Mouse (Mus musculus): ENCODE results near the gene BC052040.

BC052040 gene

GRCm38 (mm10) chr2:115601280-115601679, 19.8 kb downstream of the BC052040 start:
- no peak for DNase-seq (ENCODE audit: low spot score)

DNA sequence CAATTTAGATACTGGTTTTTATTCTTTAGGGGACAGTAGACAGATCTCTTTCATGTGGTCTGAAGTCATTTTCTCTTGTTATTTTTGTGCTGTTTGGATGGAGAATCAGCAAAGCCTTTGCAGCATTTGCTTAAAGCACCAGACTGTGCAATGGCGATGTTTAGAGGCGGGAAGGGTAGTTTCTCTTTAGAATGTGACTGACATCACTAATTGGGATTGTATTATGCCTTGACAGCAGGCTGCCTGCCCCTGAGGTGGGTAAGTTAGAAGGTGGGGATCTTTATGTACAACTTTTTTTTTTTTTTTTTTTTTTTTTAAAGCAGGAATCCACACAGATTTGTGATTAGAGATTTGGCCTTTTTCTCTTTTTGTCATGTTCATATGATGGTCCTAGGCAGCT, 20.6 kb downstream of the BC052040 start:
- DNase-seq (ENCODE audit: low spot score) = no peak

GRCm38 (mm10) chr2:115604132-115604531, 22.6 kb downstream of the BC052040 start:
- DNase-seq (ENCODE audit: low spot score) = no peak

GRCm38 (mm10) chr2:115605829-115606336, 24.4 kb downstream of the BC052040 start:
- DNase-seq (ENCODE audit: low spot score) = no peak

DNA sequence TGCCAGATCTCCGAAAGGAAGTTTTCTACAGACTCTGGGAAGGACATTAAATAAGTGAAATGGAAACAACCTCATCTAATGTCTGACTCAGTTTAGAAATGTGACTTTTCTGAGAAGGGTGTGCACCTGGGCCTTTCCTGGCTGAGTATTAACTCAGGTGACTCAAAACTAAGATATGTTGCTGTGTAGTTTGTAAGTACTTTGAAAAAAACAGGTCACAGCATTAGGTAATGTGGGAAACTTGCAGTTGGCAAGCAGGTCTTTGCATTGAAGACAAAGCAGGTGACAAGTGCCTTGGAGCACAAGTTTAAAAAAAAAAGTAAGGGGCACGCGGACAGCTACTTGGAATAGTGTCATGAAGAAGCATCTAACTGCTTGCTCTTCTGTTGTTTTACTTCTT, 27.5 kb downstream of the BC052040 start:
- DNase-seq (ENCODE audit: low spot score) = no peak

DNA sequence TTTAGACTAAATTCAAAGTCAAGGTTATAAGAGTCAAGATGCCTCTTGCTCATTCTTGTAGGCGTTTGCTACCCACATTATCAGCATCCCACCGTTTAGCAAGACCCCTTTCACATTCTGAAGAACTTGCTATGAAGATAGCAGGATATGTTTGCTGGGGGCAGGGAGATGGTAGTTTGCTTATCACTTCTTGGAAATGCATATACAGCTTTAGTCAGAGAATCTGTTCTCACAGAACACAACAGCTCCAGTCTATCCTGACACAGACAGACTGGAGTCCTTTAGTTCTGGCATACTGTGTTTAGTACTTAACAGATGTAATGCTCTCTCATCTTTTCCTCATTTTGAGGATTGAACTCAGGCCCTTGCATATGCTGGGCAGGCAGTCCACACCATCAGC, 28.6 kb downstream of the BC052040 start:
- DNase-seq (ENCODE audit: low spot score) = no peak

GRCm38 (mm10) chr2:115610503-115610902, 29.0 kb downstream of the BC052040 start:
- DNase-seq (ENCODE audit: low spot score) = no peak

GRCm38 (mm10) chr2:115613830-115614520, 32.5 kb downstream of the BC052040 start:
- DNase-seq (ENCODE audit: low spot score) = no peak

DNA sequence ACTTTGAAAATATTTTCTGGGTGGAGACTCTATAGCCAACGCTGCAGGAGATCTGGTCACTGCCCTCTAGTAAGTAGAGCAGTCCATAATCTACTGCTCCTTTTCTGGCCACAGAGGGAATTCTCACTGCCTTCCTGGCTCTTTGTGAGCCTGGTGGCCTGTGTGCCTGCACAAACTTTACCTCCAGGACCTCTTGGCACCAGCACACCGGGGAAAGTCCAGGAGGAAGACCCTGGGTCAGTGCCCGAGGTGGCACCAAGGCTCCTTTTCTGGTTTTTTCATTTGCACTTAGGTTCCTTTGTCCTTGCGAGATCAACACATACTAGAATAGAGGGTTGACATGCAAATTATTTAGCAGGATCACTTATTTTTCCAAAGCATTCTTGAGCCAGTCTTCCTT, 47.0 kb downstream of the BC052040 start:
- DNase-seq (ENCODE audit: low spot score) = no peak

DNA sequence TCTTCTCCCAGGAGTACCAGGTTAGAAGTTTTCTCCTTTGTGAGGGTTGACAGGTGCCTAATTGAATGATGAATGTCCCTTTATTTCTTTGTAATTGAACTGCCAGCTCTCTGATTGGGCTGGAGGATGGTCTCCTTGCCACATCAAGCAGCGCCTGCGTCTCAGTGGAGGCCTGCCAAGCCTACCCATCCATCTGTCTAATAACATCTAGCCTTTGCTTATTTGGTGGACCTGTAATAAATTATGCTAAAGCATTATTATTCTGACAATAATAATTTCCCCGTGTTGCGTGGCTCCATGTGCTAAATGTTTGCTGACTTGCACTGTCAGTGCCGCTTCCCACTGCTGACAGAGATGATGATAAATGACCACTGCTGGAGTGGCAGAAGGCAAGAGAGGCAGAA, 49.5 kb downstream of the BC052040 start:
- DNase-seq (ENCODE audit: low spot score) = no peak

- no peak for DNase-seq (ENCODE audit: low spot score)
These were observed 50.3 kb downstream of the BC052040 start for GRCm38 (mm10) chr2:115631826-115632225.

- DNase-seq (ENCODE audit: low spot score) = no peak
These were observed 68.7 kb downstream of the BC052040 start for GRCm38 (mm10) chr2:115650203-115650602.

DNA sequence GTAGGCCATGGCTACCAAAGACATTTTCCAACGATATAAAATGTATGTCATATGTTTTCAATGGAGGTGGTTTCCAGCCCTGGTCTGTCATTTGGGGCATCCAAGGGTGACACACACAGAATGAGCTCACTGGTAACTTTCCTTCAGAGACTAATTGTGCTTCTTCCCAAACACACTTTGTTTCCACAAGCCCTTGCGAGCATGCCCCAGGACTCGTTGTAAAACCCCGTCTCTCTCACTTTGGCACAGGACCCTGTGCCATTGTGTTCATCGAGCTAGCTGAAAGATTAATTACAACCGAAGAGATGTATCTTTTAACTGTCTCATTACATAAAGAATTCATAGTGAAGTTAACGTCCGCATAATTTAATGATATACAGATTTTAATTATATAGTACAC, 78.2 kb downstream of the BC052040 start:
- no peak for DNase-seq (ENCODE audit: low spot score)

- no peak for DNase-seq (ENCODE audit: low spot score)
These were observed 79.0 kb downstream of the BC052040 start for GRCm38 (mm10) chr2:115660213-115661120.

DNA sequence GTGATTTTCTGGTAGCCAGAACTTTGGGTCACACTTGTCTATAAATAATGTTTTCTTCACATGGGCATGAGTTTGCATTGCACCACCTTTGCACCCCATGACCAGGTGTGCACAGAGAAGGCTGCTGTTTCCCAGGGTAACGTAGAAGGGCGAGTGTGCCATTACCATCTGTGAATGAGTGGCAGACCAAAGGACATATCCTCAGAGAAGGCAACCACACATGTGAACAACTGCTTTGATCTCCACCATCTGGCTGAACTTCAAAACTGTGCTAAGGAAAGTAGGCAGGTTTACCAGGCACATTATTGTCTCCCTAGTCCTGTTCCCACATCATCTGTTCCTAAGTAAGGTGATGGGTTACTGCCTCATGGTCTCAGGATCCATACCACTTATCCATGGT, 86.0 kb downstream of the BC052040 start:
- DNase-seq (ENCODE audit: low spot score) = no peak

- DNase-seq (ENCODE audit: low spot score) = no peak
These were observed 91.6 kb downstream of the BC052040 start for GRCm38 (mm10) chr2:115673054-115673660.

DNA sequence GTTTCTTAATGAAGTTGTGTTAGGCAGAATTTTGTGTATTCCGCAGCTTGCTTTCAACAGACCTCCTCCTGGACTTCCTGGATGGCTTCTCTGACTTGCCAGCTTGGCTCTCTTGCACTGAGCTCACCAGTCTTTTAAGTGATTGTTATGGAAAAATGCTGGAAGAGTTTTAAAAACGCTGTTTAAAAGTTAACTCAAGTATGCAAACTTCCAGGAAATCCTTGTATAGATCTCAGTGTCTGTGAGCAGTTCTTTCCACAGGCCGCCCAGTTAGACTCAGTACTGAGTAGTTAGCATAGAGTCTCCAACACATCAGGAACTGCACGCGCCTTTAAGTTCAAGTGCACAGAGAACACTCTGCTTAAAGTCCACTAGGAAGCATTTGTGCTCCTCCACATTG, 97.3 kb downstream of the BC052040 start:
- DNase-seq (ENCODE audit: low spot score) = no peak

- DNase-seq (ENCODE audit: low spot score) = no peak
These were observed 103.7 kb downstream of the BC052040 start for GRCm38 (mm10) chr2:115685250-115685649.

GRCm38 (mm10) chr2:115687612-115688011, 106.1 kb downstream of the BC052040 start:
- no peak for DNase-seq (ENCODE audit: low spot score)

GRCm38 (mm10) chr2:115688282-115688681, 106.8 kb downstream of the BC052040 start:
- DNase-seq (ENCODE audit: low spot score) = no peak

DNA sequence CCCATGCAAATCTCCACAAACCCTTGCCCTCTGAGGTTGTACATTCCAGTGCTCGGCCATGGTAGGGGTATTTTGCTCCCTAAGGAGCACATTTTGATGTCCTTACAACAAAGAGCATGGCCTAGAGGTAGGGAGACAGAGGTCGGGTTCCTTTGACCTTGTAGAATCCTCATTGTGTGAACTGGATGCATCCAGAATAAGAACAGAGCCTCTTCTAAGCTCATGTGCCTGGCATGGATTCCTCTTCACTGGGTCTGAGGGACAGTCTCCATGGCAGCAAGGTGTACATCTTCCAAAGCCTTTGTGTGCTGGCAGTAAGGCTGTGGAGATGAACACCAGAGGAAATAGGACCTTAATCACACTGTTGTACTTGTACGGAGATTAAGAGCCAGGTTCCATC, 112.3 kb downstream of the BC052040 start:
- no peak for DNase-seq (ENCODE audit: low spot score)

DNA sequence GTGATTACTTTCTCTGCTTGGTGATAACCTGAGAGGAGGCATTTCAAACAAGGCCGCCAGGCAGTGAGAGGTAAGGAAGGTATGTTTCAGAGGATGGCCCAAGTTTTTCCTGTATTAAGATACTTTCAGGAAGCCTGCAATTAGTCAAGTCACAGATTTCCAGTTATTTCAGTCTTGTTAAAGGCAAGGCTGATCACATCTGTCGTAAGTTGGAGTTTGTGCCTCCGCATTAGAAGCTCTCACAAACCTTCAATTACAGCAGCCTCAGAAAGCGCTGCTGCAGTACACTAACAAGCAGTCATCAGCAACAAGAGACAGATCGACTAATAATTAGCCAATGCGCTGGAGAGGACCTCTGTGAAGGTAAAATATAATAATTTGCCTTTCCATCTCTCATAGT, 112.9 kb downstream of the BC052040 start:
- no peak for DNase-seq (ENCODE audit: low spot score)

DNA sequence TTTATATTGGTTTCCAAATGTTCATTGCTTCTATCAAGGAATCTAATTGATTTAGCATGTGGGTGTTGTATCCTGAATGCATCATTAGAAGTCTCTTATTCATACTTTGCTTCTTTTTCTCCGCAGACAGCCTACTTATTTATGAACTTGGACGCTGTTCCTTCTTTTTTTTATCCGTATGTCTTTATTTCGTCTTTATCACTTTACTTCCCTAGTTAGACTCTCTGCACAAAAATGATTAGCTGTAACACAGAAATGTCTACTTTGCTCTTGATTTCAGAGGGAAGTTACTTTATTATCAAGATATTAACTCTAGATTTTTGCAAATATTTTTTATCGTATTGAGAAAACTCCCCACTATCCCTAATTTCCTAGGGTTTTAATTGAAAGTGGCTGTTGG, 117.5 kb downstream of the BC052040 start:
- DNase-seq (ENCODE audit: low spot score) = no peak
